Mouse (Mus musculus) kidney, embryonic 16.5 days (tissue): ENCODE measurements at regions not wholly inside any gene's neighbourhood (a gene's known extent, or its start where the extent isn't known, plus 50 kb on each side); places are given as distances from the start of the nearest gene placed in this dataset.

Source experiments
- ATAC-seq: fragments of 200-750 bp; cut with Nextera tagmentation; 2 replicates; pipeline ENCODE4 v1.8.0; 2017; ENCODE audit warnings: moderate TSS enrichment; ENCODE audit not compliant: low FRiP score, low TSS enrichment
- H3K27ac ChIP-seq: fragments of 300-500 bp; sonication (generic); 2 replicates; pipeline ENCODE4 v1.5.1; 2014; ENCODE audit warnings: low read length
- H3K27me3 ChIP-seq: fragments of 300-500 bp; sonication (generic); 2 replicates; pipeline ENCODE4 v1.6.1; 2014; ENCODE audit warnings: low read length, control low read depth, mixed read lengths; ENCODE audit not compliant: insufficient read depth
- H3K36me3 ChIP-seq: fragments of 300-500 bp; sonication (generic); 2 replicates; pipeline ENCODE4 v1.6.1; 2014; ENCODE audit warnings: low read length, control low read depth, mixed read lengths; ENCODE audit not compliant: insufficient read depth
- H3K4me1 ChIP-seq: fragments of 300-500 bp; sonication (generic); 2 replicates; pipeline ENCODE4 v1.6.1; 2014; ENCODE audit warnings: low read length, control low read depth, mixed read lengths; ENCODE audit not compliant: insufficient read depth
- H3K4me2 ChIP-seq: fragments of 300-500 bp; sonication (generic); replicated peaks from 2 replicates; pipeline ENCODE4 v1.6.1; 2014; ENCODE audit warnings: low read depth, low read length
- H3K4me3 ChIP-seq: fragments of 300-500 bp; sonication (generic); 2 replicates; pipeline ENCODE4 v1.5.1; 2014; ENCODE audit warnings: mild to moderate bottlenecking, low read length
- H3K9ac ChIP-seq: fragments of 300-500 bp; sonication (generic); replicated peaks from 2 replicates; pipeline ENCODE4 v1.6.1; 2014; ENCODE audit warnings: low read length
- H3K9me3 ChIP-seq: fragments of 300-500 bp; sonication (generic); 2 replicates; pipeline ENCODE4 v1.6.1; 2016; ENCODE audit warnings: low read length, control low read depth
- WGBS: fragments of 180-500 bp; shearing (Covaris S2); extraction: QIAGEN DNeasy Blood & Tissue Kit; methylation state at CpG from one replicate; pipeline ENCODE4 v1.1.7; 2014; 5-methylcytosine and 5-hydroxymethylcytosine counted together

DNA sequence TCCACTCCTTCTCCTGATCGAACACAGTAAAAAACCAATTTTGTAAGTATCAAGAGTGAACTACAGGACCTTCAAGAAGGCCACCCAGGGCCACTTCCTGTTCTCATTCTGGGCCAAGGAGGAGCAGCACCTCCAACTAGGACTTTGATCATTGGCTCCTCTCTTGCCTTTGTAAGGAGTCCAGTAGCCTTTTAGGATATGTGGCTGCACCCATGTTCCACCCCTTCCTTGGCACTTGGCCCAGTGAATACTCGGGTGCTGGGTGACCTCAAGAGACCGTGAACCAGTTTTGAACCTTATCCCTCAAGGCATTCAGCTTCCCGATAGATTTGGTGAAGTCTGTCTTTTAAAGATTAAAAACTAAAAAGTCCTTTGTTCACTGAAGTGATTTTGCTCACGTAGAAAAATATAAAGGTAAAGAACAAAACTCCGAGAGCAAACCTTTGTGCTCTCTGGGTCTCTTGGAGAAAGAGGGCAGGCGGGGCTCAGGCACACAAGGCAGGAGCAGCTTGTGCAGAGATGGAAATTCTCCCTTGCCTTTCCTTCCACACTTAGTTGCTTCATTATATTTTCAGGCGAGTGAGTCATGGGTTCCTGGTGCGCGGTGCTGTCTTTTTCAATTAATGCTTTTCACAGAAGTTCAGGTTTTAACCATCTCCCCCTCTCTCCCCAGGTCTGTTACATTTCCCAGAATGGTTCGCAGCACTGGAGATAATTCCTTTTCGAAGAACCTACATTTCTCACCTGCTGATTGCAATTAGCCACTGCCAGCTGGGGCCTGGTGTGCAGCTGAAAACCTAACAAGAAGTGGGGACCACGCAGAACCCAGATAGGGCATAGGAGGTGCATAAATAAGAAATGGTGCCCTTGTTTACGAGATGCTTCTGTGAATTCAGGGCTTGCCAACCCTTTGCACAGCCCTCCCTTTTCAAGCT, 196.6 kb downstream of the Mid1ip1 start:
- WGBS: 81% methylated on average over 14 of the region's 14 CpGs
- H3K36me3 ChIP-seq: no peaks in the 10 kb centered on the region
- H3K9ac ChIP-seq: no peak overlapping the region
- no peaks in the 10 kb centered on the region for H3K9me3 ChIP-seq
- H3K4me3 ChIP-seq: no peak overlapping the region
- ATAC-seq: no peak
- H3K4me1 ChIP-seq: no peaks in the 10 kb centered on the region
- H3K27me3 ChIP-seq: no peaks in the 10 kb centered on the region
- H3K27ac ChIP-seq: no peak overlapping the region
- no peak overlapping the region for H3K4me2 ChIP-seq
